Mouse (Mus musculus) Patski (cell line): ENCODE measurements around the gene Ncapd3. TPM values are rescaled to one million over a fixed set of nuclear protein-coding genes. Genes with fewer than 3 reads are reported as not detected.

Source experiments
- ATAC-seq: fragments of 100-300 bp; one replicate; pipeline ENCODE4 v1.8.0; 2021
- CTCF ChIA-PET: fragments of 350-600 bp; sonication (Branson Sonifier 250); formaldehyde crosslinking; loops from one replicate; lab custom pipeline; 2022; ENCODE audit warnings: inconsistent platforms; lab: Charles Lee
- POLR2A ChIA-PET: fragments of 350-600 bp; sonication (Branson Sonifier 250); formaldehyde crosslinking; loops from one replicate; lab custom pipeline; 2022; ENCODE audit warnings: antibody characterized with exemption, inconsistent platforms; lab: Charles Lee
- DNase-seq: peaks from one replicate; pipeline ENCODE4 v3.0.0-alpha.2; 2011; ENCODE audit warnings: low read depth, low spot score
- H3K27me3 ChIP-seq: fragments of 371-371 bp; one replicate; pipeline ENCODE4 v1.5.1; 2021
- CTCF ChIP-seq: fragments of 100-300 bp; IDR thresholded peaks from one replicate; pipeline ENCODE4 v1.5.1; 2021
- in situ Hi-C: fragments of 300-500 bp; cut with MboI; formaldehyde crosslinking; loops from 3 replicates; pipeline ENCODE4 v1.11.1; 2018; ENCODE audit warnings: low pct_unique_long_range_greater_than_20kb, mixed read lengths
- polyA plus RNA-seq: library from polyadenylated mRNA; unstranded; gene quantifications from one replicate; pipeline ENCODE4 v1.2.3, GENCODE M21; 2021

Ncapd3 gene
- polyA plus RNA-seq, 1 experiment from 2014 or later, result 14.8 TPM

- in situ Hi-C loops, result no loop called here
- DNase-seq (no peak), ATAC-seq (no peak)
- no peaks in the 10 kb centered on the region for H3K27me3 ChIP-seq
- ChIA-PET CTCF (interaction anchor here (1.5 kb wide), 1 partner anchor 24 kb away, joined by 4 read pairs; no protein-coding TSS in a partner anchor), POLR2A (no interaction called here)
- no peak for TF ChIP-seq CTCF
Measured at GRCm38 (mm10) chr9:27098557-27098956, 68.6 kb downstream of the Ncapd3 start.

GRCm38 (mm10) chr9:27099474-27099873 is 69.5 kb downstream of the Ncapd3 start:
- POLR2A ChIA-PET, result interaction anchor here (0.6 kb wide), 1 partner anchor 208 kb away, joined by 3 read pairs; no protein-coding TSS in a partner anchor
- in situ Hi-C loops, result no loop called here
- H3K27me3 ChIP-seq, result no peaks in the 10 kb centered on the region
- DNase-seq (no peak), ATAC-seq (no peak)
- CTCF ChIA-PET, result interaction anchor here (1.0 to 1.5 kb wide), 2 partner anchors 25 to 76 kb away, joined by 4 read pairs; no protein-coding TSS in a partner anchor
- no peak for TF ChIP-seq CTCF

GRCm38 (mm10) chr9:27101466-27101865 is 71.5 kb downstream of the Ncapd3 start:
- no peak for DNase-seq
- H3K27me3 ChIP-seq, result no peaks in the 10 kb centered on the region
- no peak for TF ChIP-seq CTCF
- in situ Hi-C loops, result loop anchor here (10.0 kb wide), 1 partner anchor 223 kb away; no protein-coding TSS in a partner anchor
- ChIA-PET POLR2A (no interaction called here), CTCF (no interaction called here)
- no peak for ATAC-seq

GRCm38 (mm10) chr9:27106081-27106480 is 76.1 kb downstream of the Ncapd3 start:
- in situ Hi-C loops, result loop anchor here (10.0 kb wide), 1 partner anchor 219 kb away; no protein-coding TSS in a partner anchor

GRCm38 (mm10) chr9:27108451-27108850 is 78.5 kb downstream of the Ncapd3 start:
- no peak for DNase-seq
- POLR2A ChIA-PET, result no interaction called here
- no peak for TF ChIP-seq CTCF
- in situ Hi-C loops, result loop anchor here (10.0 kb wide), 1 partner anchor 216 kb away; no protein-coding TSS in a partner anchor
- CTCF ChIA-PET, result interaction anchor here (5.3 kb wide), 1 partner anchor 69 kb away, joined by 46 read pairs; no protein-coding TSS in a partner anchor
- ATAC-seq, result no peak
- no peaks in the 10 kb centered on the region for H3K27me3 ChIP-seq

More at GRCm38 (mm10) chr9:27106081-27106480, 76.1 kb downstream of the Ncapd3 start:
- peak; percentile 87 for TF ChIP-seq CTCF
- ChIA-PET CTCF (interaction anchor here (0.7 to 5.3 kb wide), 23 partner anchors 11 to 222 kb away, joined by 3 to 46 read pairs (median 4); no protein-coding TSS in a partner anchor), POLR2A (interaction anchor here (0.7 kb wide), 2 partner anchors 198 to 207 kb away, joined by 4 to 6 read pairs; no protein-coding TSS in a partner anchor)
- no peak for DNase-seq
- ATAC-seq, result peak; percentile 60
- H3K27me3 ChIP-seq, result no peaks in the 10 kb centered on the region

GRCm38 (mm10) chr9:27109533-27110514 is 79.8 kb downstream of the Ncapd3 start:
- in situ Hi-C loops, result loop anchor here (10.0 kb wide), 1 partner anchor 215 kb away; no protein-coding TSS in a partner anchor
- CTCF ChIA-PET, result no interaction called here
- POLR2A ChIA-PET, result no interaction called here

GRCm38 (mm10) chr9:27110681-27111080 is 80.7 kb downstream of the Ncapd3 start:
- in situ Hi-C loops, result no loop called here

More at GRCm38 (mm10) chr9:27109533-27110514, 79.8 kb downstream of the Ncapd3 start:
- H3K27me3 ChIP-seq, result no peaks in the 10 kb centered on the region
- ATAC-seq (no peak), DNase-seq (no peak)
- TF ChIP-seq CTCF, result no peak

GRCm38 (mm10) chr9:27111756-27112155 is 81.8 kb downstream of the Ncapd3 start:
- in situ Hi-C loops, result no loop called here
- POLR2A ChIA-PET, result no interaction called here
- DNase-seq (no peak), ATAC-seq (no peak)
- no peaks in the 10 kb centered on the region for H3K27me3 ChIP-seq
- CTCF ChIA-PET, result no interaction called here
- TF ChIP-seq CTCF, result no peak

More at GRCm38 (mm10) chr9:27110681-27111080, 80.7 kb downstream of the Ncapd3 start:
- H3K27me3 ChIP-seq, result no peaks in the 10 kb centered on the region
- ChIA-PET CTCF (no interaction called here), POLR2A (no interaction called here)
- DNase-seq (no peak), ATAC-seq (no peak)
- no peak for TF ChIP-seq CTCF

- ChIA-PET POLR2A (no interaction called here), CTCF (interaction anchor here (1.6 to 2.2 kb wide), 2 partner anchors 15 to 55 kb away, joined by 4 to 12 read pairs; no protein-coding TSS in a partner anchor)
- TF ChIP-seq CTCF, result no peak
- in situ Hi-C loops, result no loop called here
- no peaks in the 10 kb centered on the region for H3K27me3 ChIP-seq
- DNase-seq, result no peak
- ATAC-seq, result no peak
Measured at GRCm38 (mm10) chr9:27121254-27121653, 91.3 kb downstream of the Ncapd3 start.

- TF ChIP-seq CTCF, result no peak
- ChIA-PET POLR2A (no interaction called here), CTCF (interaction anchor here (1.7 to 2.5 kb wide), 2 partner anchors 16 to 54 kb away, joined by 3 to 9 read pairs; no protein-coding TSS in a partner anchor)
- no peak for ATAC-seq
- no peak for DNase-seq
- in situ Hi-C loops, result no loop called here
- no peaks in the 10 kb centered on the region for H3K27me3 ChIP-seq
Measured at GRCm38 (mm10) chr9:27122076-27122475, 92.1 kb downstream of the Ncapd3 start.
